Mouse (Mus musculus): ENCODE data around the gene Hdac9. TPM values are rescaled to one million over a fixed set of nuclear protein-coding genes. Genes with fewer than 3 reads are reported as not detected.

Hdac9 gene
- total and polyA plus RNA-seq, 3 experiments: 0.55 to 1.4 TPM; not detected in 1

DNA sequence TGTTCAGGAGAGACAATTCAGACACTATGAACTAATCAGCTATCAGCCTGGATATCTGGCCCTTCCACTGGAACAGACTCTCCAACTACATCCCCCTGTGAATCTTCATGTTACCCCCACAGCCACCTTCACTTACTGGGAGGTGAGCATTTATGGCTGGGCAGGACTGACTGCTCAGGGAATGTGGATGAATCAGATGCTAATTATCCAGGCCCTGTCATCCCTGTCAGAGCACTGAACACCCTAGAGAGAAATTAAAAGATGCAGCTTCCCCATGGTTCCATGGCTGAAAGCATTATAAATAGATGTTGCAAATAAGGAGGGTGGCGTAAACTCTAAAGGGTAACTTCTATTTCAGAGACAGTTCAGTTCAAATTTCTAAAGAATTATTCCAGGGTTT lies 345.8 kb downstream of the Hdac9 start:
- no peak for DNase-seq (ENCODE audit: low spot score)
- no peak for TF ChIP-seq GATA2 (IDR thresholded peaks at IDR 0.05; ENCODE audit: borderline replicate concordance, low read depth, low read length)
- no peak for TF ChIP-seq GATA1 (IDR thresholded peaks at IDR 0.05; ENCODE audit: borderline replicate concordance, low read length)
- no peak for TF ChIP-seq TAL1 (conservative IDR thresholded peaks at IDR 0.05; ENCODE audit: low read depth, low read length)
- no peak for TF ChIP-seq POLR2AphosphoS5 (IDR thresholded peaks at IDR 0.05; ENCODE audit: insufficient replicate concordance, low read depth, low read length)
- TF ChIP-seq CTCF (IDR thresholded peaks at IDR 0.05; ENCODE audit: low read depth, low read length): no peak
- H3K36me3 ChIP-seq (replicated peaks): no peaks in the 10 kb centered on the region
- H3K4me1 ChIP-seq (ENCODE audit: insufficient read depth, low read depth, low read length): no peaks in the 10 kb centered on the region
- H3K27me3 ChIP-seq (ENCODE audit: insufficient read depth, low read length): no peaks in the 10 kb centered on the region
- ATAC-seq (ENCODE audit: extremely low read depth, insufficient number of reproducible peaks, low FRiP score, poor library complexity, severe bottlenecking): no peak
- no peaks in the 10 kb centered on the region; the same call in 1 of the 2 replicates for H3K9me3 ChIP-seq (replicated peaks)
- no peak overlapping the region for H3K4me3 ChIP-seq (ENCODE audit: low read depth, low read length)

DNA sequence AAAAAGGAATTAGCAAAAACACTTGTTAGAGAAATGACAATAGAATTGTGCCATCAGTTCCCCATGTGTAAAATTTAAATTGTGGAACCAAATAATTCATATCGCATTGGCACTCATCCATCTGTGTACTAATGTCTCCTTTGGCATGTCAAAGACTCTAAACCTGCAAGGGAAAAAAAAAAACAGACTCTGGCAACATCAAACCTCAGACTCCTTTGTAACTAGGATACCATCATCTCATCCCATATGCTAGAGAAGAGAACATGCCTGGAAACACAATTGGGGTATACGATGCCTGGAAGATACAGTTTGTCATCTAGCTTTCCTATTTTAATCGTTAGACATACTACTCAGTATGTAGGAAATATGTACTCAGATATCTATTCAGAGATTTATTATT lies 347.4 kb downstream of the Hdac9 start:
- no peaks in the 10 kb centered on the region; the same call in 1 of the 2 replicates for H3K9me3 ChIP-seq (replicated peaks)
- no peak overlapping the region for H3K4me3 ChIP-seq (ENCODE audit: low read depth, low read length)
- H3K36me3 ChIP-seq (replicated peaks): no peaks in the 10 kb centered on the region
- DNase-seq (ENCODE audit: low spot score) (no peak), ATAC-seq (ENCODE audit: extremely low read depth, insufficient number of reproducible peaks, low FRiP score, poor library complexity, severe bottlenecking) (no peak)
- H3K27me3 ChIP-seq (ENCODE audit: insufficient read depth, low read length): no peaks in the 10 kb centered on the region
- TF ChIP-seq POLR2AphosphoS5 (IDR thresholded peaks at IDR 0.05; ENCODE audit: insufficient replicate concordance, low read depth, low read length) (no peak), CTCF (IDR thresholded peaks at IDR 0.05; ENCODE audit: low read depth, low read length) (no peak), GATA2 (IDR thresholded peaks at IDR 0.05; ENCODE audit: borderline replicate concordance, low read depth, low read length) (no peak), TAL1 (conservative IDR thresholded peaks at IDR 0.05; ENCODE audit: low read depth, low read length) (no peak), GATA1 (IDR thresholded peaks at IDR 0.05; ENCODE audit: borderline replicate concordance, low read length) (no peak)
- H3K4me1 ChIP-seq (ENCODE audit: insufficient read depth, low read depth, low read length): no peaks in the 10 kb centered on the region

DNA sequence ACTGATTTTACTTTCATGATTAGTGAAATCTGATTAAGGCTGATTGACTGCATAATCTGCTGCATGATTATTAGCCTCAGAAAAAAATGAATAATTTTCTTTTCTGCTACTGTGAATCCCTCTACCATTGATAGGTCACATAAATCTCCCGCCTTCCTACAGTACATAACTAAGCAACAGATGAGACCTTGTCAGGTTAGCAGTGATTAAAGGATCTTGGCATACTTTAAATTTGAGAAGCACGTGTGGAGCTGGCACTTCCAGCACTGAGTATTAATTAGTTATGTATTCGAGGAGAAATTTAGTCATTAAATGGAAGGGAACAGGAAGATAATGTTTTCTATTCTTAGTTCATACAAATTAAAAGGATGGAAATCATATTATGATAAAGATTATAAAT lies 347.8 kb downstream of the Hdac9 start:
- Histone ChIP-seq H3K4me3 (ENCODE audit: low read depth, low read length) (no peak overlapping the region), H3K9me3 (replicated peaks) (no peaks in the 10 kb centered on the region; the same call in 1 of the 2 replicates), H3K27me3 (ENCODE audit: insufficient read depth, low read length) (no peaks in the 10 kb centered on the region), H3K4me1 (ENCODE audit: insufficient read depth, low read depth, low read length) (no peaks in the 10 kb centered on the region), H3K36me3 (replicated peaks) (no peaks in the 10 kb centered on the region)
- DNase-seq (ENCODE audit: low spot score) (no peak), ATAC-seq (ENCODE audit: extremely low read depth, insufficient number of reproducible peaks, low FRiP score, poor library complexity, severe bottlenecking) (no peak)
- TF ChIP-seq GATA1 (IDR thresholded peaks at IDR 0.05; ENCODE audit: borderline replicate concordance, low read length) (no peak), GATA2 (IDR thresholded peaks at IDR 0.05; ENCODE audit: borderline replicate concordance, low read depth, low read length) (no peak), POLR2AphosphoS5 (IDR thresholded peaks at IDR 0.05; ENCODE audit: insufficient replicate concordance, low read depth, low read length) (no peak), CTCF (IDR thresholded peaks at IDR 0.05; ENCODE audit: low read depth, low read length) (no peak), TAL1 (conservative IDR thresholded peaks at IDR 0.05; ENCODE audit: low read depth, low read length) (no peak)

DNA sequence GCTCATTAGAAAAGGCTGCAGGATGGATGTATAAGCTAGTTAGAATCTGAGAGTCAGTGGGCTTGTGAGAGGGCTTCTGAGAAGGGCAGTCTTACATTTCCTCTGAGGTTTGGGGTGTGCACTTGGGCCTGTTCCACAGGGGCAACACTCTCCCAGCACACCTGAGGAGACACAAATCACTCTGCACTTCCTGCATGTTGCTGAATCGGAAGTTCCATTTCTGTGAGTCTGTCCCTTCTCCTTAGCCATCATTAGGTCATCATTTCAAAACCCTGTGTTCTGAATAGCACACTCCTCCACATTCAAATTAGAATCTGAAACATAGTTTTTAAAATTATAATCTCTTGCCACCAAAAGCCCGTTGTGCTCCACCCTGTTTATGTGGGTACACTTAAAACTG lies 354.6 kb downstream of the Hdac9 start:
- TF ChIP-seq GATA1 (IDR thresholded peaks at IDR 0.05; ENCODE audit: borderline replicate concordance, low read length) (no peak), POLR2AphosphoS5 (IDR thresholded peaks at IDR 0.05; ENCODE audit: insufficient replicate concordance, low read depth, low read length) (no peak), GATA2 (IDR thresholded peaks at IDR 0.05; ENCODE audit: borderline replicate concordance, low read depth, low read length) (no peak), TAL1 (conservative IDR thresholded peaks at IDR 0.05; ENCODE audit: low read depth, low read length) (no peak), CTCF (IDR thresholded peaks at IDR 0.05; ENCODE audit: low read depth, low read length) (no peak)
- Histone ChIP-seq H3K4me1 (ENCODE audit: insufficient read depth, low read depth, low read length) (no peaks in the 10 kb centered on the region), H3K4me3 (ENCODE audit: low read depth, low read length) (no peak overlapping the region), H3K9me3 (replicated peaks) (no peaks in the 10 kb centered on the region), H3K36me3 (replicated peaks) (no peaks in the 10 kb centered on the region), H3K27me3 (ENCODE audit: insufficient read depth, low read length) (no peaks in the 10 kb centered on the region)
- ATAC-seq (ENCODE audit: extremely low read depth, insufficient number of reproducible peaks, low FRiP score, poor library complexity, severe bottlenecking) (no peak), DNase-seq (ENCODE audit: low spot score) (no peak)

DNA sequence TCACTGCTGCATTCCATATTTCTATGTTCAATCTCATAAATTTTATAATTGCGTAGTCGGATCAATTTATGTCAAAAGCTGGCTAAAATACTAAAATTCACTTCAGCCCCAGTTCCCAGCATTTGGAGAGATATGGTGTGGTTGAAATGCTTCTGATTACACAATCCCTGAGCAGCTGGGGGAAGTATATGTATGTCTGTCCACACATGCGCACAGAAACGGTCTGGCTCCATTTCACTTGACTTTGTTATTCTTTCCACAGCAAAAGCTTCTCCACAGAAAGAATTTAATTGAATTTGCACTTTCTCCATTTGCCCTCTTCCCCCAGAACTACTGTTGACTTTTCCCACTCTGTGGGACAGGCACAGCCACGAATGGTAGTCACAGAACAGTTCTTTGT lies 357.9 kb downstream of the Hdac9 start:
- DNase-seq (ENCODE audit: low spot score): no peak
- no peaks in the 10 kb centered on the region for H3K27me3 ChIP-seq (ENCODE audit: insufficient read depth, low read length)
- no peak for ATAC-seq (ENCODE audit: extremely low read depth, insufficient number of reproducible peaks, low FRiP score, poor library complexity, severe bottlenecking)
- H3K9me3 ChIP-seq (replicated peaks): no peaks in the 10 kb centered on the region
- no peaks in the 10 kb centered on the region for H3K36me3 ChIP-seq (replicated peaks)
- TF ChIP-seq TAL1 (conservative IDR thresholded peaks at IDR 0.05; ENCODE audit: low read depth, low read length) (no peak), GATA2 (IDR thresholded peaks at IDR 0.05; ENCODE audit: borderline replicate concordance, low read depth, low read length) (no peak), CTCF (IDR thresholded peaks at IDR 0.05; ENCODE audit: low read depth, low read length) (no peak), GATA1 (IDR thresholded peaks at IDR 0.05; ENCODE audit: borderline replicate concordance, low read length) (no peak), POLR2AphosphoS5 (IDR thresholded peaks at IDR 0.05; ENCODE audit: insufficient replicate concordance, low read depth, low read length) (no peak)
- no peak overlapping the region for H3K4me3 ChIP-seq (ENCODE audit: low read depth, low read length)
- H3K4me1 ChIP-seq (ENCODE audit: insufficient read depth, low read depth, low read length): no peaks in the 10 kb centered on the region

DNA sequence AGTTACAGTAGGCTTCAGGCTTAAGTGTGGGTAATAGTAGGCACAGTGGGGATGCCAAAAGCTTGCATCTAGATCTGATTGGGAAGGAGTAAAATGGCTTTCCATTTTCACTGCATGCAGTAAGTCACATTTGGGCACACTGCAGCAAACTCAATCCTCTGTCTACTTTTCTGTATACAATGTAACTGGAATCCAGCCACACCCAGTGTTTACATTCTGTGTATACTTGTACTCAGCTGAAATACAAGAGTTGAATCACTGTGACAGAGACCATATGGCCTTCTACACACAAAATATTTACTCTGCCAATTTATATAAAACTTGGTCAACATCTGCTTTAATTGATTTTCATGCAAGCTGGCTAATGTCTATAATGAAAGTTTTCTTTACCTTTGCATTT lies 362.1 kb downstream of the Hdac9 start:
- no peak for ATAC-seq (ENCODE audit: extremely low read depth, insufficient number of reproducible peaks, low FRiP score, poor library complexity, severe bottlenecking)
- H3K4me1 ChIP-seq (ENCODE audit: insufficient read depth, low read depth, low read length): no peaks in the 10 kb centered on the region
- no peak for TF ChIP-seq TAL1 (conservative IDR thresholded peaks at IDR 0.05; ENCODE audit: low read depth, low read length)
- TF ChIP-seq GATA1 (IDR thresholded peaks at IDR 0.05; ENCODE audit: borderline replicate concordance, low read length): no peak
- TF ChIP-seq POLR2AphosphoS5 (IDR thresholded peaks at IDR 0.05; ENCODE audit: insufficient replicate concordance, low read depth, low read length): no peak
- TF ChIP-seq GATA2 (IDR thresholded peaks at IDR 0.05; ENCODE audit: borderline replicate concordance, low read depth, low read length): no peak
- TF ChIP-seq CTCF (IDR thresholded peaks at IDR 0.05; ENCODE audit: low read depth, low read length): no peak

More for the DNA sequence above, 362.1 kb downstream of the Hdac9 start:
- no peaks in the 10 kb centered on the region for H3K27me3 ChIP-seq (ENCODE audit: insufficient read depth, low read length)
- H3K4me3 ChIP-seq (ENCODE audit: low read depth, low read length): no peak overlapping the region
- DNase-seq (ENCODE audit: low spot score): no peak
- H3K36me3 ChIP-seq (replicated peaks): no peaks in the 10 kb centered on the region
- no peaks in the 10 kb centered on the region for H3K9me3 ChIP-seq (replicated peaks)
